Mouse (Mus musculus) MEL (cell line): ENCODE results near the gene Stpg1.

ENCODE experiments used
- E2F4 ChIP-seq: IDR thresholded peaks from 2 replicates; pipeline ENCODE4 v1.6.1; 2011; ENCODE audit warnings: low read depth, low read length, improper control_type of control experiment, borderline replicate concordance
- GABPA ChIP-seq: IDR thresholded peaks from 2 replicates; pipeline ENCODE4 v1.6.1; 2012; ENCODE audit warnings: low read depth, mild to moderate bottlenecking, inconsistent platforms, low read length, improper control_type of control experiment, moderate library complexity
- JUND ChIP-seq: IDR thresholded peaks from 2 replicates; pipeline ENCODE4 v1.6.1; 2011; ENCODE audit warnings: low read depth, mild to moderate bottlenecking, improper control_type of control experiment, low read length
- MAX ChIP-seq: IDR thresholded peaks from 2 replicates; pipeline ENCODE4 v1.6.1; 2011; ENCODE audit warnings: low read length, improper control_type of control experiment
- MXI1 ChIP-seq: IDR thresholded peaks from 2 replicates; pipeline ENCODE4 v1.6.1; 2011; ENCODE audit warnings: mild to moderate bottlenecking, low read depth, low read length, improper control_type of control experiment
- POLR2A ChIP-seq, 2 experiments: IDR thresholded peaks; 2 replicates each; pipeline ENCODE4 v1.6.1; 2011 to 2012; ENCODE audit warnings: low read length in 2 of 2, mild to moderate bottlenecking in 2 of 2, control low read depth in 1 of 2, improper control_type of control experiment in 1 of 2, low read depth in 1 of 2, moderate library complexity in 1 of 2; ENCODE audit not compliant: control insufficient read depth in 1 of 2, insufficient read depth in 1 of 2, poor library complexity in 1 of 2
- SIN3A ChIP-seq: IDR thresholded peaks from 2 replicates; pipeline ENCODE4 v1.6.1; 2012; ENCODE audit warnings: low read length, improper control_type of control experiment, inconsistent platforms
- ZC3H11A ChIP-seq: IDR thresholded peaks from 2 replicates; pipeline ENCODE4 v1.6.1; 2012; ENCODE audit warnings: low read depth, mild to moderate bottlenecking, inconsistent platforms, low read length, improper control_type of control experiment

DNA sequence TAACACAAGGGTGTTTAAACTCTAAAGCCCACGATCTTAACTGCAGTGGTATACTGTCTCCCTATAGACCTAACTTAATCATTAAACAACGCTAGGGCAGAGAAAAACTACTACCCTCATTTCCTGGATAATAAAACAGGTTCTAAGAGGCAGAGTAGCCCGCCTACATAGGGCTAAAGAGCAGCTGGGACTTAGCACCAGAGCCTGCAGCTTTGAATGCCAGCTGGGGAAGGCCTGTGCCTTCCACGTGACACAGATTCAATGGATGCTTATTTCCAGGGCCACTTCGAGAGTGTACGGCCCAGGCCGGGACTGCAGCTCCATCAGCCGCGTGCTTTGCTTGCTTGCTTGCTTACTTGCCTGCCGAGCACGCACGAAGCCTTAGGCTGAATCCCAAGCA lies 41.0 kb upstream of the Stpg1 start:
- TF ChIP-seq MXI1, result no peak
- no peak for TF ChIP-seq POLR2A (IDR thresholded peaks at IDR 0.05; ENCODE audit: control insufficient read depth in 1 of 2, insufficient read depth in 1 of 2, low read depth in 1 of 2, low read length in 2 of 2, poor library complexity in 1 of 2)
- TF ChIP-seq ZC3H11A, result no peak
- TF ChIP-seq JUND, result no peak
- TF ChIP-seq SIN3A, result no peak
- no peak for TF ChIP-seq MAX
- no peak for TF ChIP-seq GABPA
- no peak for TF ChIP-seq E2F4
